Mouse (Mus musculus) cerebellum, adult 2 months (tissue): ENCODE measurements at regions not wholly inside any gene's neighbourhood (a gene's known extent, or its start where the extent isn't known, plus 50 kb on each side); places are given as distances from the start of the nearest gene placed in this dataset.

Source experiments
- CTCF ChIP-seq: fragments of 200-500 bp; IDR thresholded peaks from 2 replicates; pipeline ENCODE4 v1.5.1; 2011; ENCODE audit warnings: low read depth, mild to moderate bottlenecking, control low read depth, low read length, moderate library complexity, borderline replicate concordance; ENCODE audit not compliant: insufficient read depth
- POLR2A ChIP-seq: fragments of 200-500 bp; IDR thresholded peaks from 2 replicates; pipeline ENCODE4 v1.6.1; 2011; ENCODE audit warnings: low read length, control low read depth, borderline replicate concordance; ENCODE audit not compliant: insufficient read depth

- TF ChIP-seq CTCF: peak; percentile 36; the same call in 1 of the 2 replicates
- TF ChIP-seq POLR2A: no peak
Observed at GRCm38 (mm10) chr14:76772781-76773438, 216.2 kb upstream of the Serp2 start.
